Mouse (Mus musculus): ENCODE data around the gene Spns2. TPM values are rescaled to one million over a fixed set of nuclear protein-coding genes. Genes with fewer than 3 reads are reported as not detected.
"Not testable (repeated sequence)": the region's sequence is repeated elsewhere in the genome, so short reads cannot be mapped to it uniquely, and the experiment has no call there.

Spns2 gene
- polyA plus RNA-seq, 1 experiment from 2014 or later: 1.5 TPM

DNA sequence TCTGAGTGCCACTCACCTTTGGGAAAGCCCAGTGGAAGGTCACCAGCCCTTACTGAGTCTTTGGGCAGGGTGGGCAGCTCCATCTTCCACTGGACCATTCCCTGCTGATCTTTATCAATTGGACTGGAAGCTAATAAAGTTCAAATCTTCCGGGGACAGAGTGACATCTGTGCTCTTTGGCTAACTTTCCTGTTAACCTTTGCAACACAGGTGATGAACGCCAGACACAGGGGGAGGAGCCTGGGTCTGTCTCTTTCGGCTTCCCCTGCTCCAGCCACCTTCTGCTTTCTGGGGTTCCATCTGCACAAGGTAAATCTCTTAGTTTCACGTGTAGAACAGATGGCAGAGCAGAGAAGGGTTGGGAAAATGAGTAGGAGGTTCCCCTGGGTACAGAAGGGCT, 51.3 kb downstream of the Spns2 start:
- no peak for DNase-seq (ENCODE audit: low spot score)

DNA sequence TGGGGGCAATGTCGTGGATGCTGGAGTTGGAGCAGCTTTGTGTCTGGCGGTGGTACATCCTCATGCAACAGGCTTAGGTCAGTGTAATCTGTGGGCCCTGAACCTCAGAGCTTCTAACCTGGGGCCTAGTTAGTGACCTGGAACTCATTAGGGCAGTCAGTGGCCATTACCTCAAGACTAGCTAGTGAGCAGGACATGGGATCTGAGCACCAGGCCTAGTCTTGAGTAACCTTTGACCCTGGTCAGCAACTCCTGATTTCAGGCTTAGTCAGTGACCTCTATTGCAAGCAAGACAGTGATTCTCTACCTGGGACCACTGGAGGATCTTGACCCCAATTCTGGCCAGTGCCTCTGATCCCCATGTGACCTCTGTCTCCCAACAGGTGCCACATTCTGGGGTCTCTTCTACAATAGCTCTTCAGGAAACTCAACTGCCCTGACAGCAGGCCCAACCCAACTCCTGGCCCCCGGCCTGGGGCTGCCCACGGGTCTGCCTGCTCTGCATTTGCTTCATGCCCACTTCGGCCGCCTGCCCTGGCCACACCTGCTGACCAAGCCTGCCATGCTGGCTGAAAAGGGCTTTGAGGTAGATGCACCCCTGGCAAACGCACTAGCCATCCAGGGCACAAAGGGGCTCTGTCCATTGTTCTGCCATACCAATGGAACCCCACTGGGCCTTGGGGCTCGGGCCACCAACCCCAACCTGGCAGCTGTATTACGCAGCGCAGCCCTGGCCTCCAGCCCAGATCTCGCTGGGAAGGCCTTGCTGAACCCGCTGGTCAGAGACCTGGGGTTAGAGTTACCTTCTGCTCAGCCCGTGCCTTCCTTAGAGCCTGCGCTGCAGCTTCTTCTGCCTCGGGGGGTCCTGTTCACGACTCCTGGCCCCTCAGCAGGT, 52.7 kb downstream of the Spns2 start:
- no peak for DNase-seq (ENCODE audit: low spot score)

DNA sequence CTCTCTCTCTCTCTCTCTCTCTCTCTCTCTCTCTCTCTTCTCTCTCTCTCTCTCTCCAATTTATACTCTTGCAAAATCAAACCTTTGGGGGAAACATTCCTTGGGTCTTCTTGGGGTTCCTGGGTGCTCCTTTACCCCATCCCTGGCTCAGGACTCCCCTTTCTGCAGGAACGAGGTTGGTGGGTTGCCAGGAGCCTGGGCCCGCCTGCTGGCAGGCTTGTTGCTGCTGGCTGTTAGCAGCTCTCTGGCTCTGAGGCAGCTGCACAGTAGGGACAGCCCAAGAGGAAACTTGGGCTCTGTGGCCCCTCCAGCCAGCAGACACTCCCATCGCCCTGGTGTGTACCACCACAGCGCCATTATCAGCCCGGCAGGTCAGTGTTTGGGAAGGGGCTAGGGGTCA, 53.4 kb downstream of the Spns2 start:
- no peak for DNase-seq (ENCODE audit: low spot score)

DNA sequence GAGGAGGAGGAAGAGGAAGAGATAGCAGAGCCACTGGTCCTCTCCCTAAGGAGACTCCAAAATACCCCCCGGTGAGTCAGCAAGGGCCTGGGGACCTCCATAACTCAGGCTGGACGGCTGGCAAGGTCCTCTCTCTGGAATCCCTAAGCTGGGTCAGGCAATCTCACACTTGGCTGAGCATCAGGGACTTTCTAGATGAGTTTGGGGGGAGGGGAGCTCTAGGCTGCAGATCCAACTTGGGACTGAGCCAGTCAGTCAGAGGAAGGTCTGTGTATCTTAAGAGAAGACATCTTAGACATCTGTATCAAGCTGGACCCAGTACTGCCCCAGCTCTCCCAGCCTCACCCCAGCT, 54.0 kb downstream of the Spns2 start:
- no peak for DNase-seq (ENCODE audit: low spot score)

DNA sequence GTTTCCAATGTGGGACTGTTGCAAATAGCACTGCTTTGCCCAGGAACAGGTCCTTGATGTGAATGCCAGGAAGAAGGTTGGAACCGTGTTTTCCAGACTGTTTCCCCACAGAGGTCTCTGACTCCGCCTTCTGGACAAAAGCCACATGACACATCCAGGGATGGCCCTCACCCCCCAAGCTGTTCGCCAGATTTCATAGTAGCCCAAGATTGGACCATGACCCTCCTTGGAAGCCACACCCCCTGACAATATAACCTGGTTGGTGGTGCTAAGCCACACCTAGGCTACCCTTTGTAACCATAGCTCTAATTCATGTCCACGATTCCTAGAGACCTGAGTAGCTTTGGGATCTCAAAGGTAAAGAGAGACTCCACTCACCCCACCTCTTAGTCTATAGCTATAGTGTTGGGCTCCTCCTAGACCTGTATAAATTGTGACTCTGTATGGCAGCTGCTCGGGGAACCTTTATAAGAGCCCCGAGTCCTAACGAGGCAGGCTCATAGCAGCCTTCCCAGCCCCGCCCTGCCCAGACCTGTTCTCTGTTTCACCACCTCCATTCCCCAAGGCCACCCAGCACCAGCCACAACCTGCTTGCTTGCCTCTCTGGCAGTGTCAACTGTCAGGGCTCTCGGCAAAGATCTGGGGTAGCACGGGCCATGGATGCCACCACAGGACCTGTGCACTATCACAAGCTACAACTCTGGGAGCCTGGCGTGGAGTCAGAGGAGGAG, 54.6 kb downstream of the Spns2 start, which contains the start of gene Ggt6:
Gene Ggt6 (plus strand): TSS at position 564 of the 731 bp plus-strand sequence.
- DNase-seq (ENCODE audit: low spot score): no peak

DNA sequence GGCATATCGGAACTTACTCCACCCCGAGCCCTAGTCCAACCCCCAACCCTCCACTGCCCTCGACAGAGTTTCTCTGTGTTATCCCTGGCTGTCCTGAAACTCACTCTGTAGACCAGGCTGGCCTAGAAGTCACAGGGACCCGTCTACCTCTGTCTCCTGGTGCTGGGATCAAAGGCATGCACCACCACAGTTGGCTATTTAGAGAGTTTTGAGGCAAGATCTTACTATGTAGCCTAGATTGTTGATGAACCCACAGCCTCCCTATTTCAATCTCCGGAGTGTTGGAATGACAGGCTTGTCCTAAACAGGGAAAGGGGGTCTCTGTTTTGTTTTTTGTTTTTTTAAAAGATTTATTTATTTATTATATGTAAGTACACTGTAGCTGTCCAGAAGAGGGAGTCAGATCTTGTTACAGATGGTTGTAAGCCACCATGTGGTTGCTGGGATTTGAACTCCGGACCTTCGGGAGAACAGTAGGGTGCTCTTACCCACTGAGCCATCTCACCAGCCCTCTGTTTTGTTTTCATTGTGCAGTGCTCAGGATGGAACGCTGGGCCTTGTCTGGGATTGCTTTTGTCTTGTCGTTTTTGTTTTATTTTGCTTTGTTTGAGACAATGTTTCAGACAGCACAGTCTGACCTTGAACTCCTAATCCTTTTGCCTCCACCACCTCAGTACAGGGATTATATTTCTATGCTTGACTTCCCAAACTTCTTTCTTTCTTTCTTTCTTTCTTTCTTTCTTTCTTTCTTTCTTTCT, 59.2 kb downstream of the Spns2 start:
- DNase-seq (ENCODE audit: low spot score): not testable (repeated sequence)

DNA sequence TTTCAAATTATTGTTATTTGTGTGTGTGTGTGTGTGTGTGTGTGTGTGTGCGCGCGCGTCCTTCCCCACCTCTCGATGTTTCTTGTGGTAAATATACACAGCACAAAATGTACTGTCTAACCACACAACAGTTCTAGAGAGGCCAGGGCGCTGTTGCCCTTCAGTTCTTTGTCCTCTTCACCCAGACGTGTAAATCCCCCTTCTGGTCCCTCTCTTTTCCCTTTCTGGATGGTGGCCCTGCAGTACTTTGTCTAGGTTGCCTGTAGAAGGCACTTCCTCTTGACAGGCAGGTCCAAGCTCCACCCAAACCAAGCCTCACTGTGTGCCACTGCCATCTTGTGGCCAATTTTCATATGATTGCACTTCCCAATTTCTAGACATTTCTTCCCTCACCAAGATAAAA, 60.4 kb downstream of the Spns2 start:
- DNase-seq (ENCODE audit: low spot score): peak; percentile 81

DNA sequence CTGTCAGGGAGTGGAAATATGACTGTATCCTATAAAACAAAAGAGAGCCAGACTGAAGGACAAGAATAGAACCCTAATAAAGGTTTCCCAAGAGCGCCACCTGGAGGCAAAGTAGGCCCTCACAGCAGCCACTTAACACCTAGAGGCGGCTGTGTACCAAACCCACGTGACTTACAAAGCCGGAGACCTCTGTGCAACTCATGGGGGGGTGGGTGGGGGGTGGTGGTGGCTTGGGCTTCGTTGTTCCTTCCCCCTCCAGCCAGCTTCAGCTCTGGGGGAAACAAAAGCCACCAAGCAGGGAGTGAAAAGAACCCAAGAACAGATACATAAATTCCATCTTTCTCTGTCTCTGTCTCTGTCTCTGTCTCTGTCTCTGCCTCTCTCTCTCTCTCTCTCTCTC, 61.0 kb downstream of the Spns2 start:
- peak; percentile 75 for DNase-seq (ENCODE audit: low spot score)

DNA sequence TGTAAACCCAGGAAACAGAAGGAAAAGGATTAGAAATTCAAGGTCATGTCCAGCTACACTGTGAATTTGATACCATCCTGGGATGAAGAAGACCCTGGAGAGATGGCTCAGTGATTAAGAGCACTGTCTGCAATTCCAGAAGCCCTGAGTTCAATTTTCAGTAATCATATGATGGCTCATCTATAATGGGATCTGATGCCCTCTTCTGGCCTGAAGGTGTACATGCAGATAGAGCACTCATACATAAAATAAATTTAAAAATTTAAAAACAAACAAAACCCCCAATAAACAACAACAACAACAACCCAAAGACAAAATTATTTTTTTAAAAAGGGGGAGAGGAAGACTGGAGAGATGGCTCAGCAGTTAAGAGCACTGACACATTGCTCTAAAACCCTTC, 62.8 kb downstream of the Spns2 start:
- no peak for DNase-seq (ENCODE audit: low spot score)

DNA sequence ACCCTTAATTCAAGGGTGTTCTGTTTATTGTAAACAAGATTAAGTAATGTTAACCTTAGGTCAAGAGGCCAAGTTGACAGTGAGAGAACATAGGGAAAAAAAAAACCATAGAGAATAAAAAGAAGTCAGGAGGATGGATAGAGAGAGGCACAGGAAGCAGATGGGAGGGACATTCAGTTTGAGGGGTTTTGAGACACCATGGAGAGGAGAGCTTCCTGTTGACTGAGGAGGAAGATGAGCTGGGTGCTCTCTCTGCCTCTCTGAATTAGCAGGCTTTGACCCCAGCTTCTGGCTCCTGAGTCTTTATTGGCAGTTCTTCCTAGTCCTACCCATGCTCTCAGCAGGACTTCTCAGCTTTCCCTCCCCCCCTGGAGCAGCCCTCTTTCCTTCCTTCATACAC, 64.5 kb downstream of the Spns2 start:
- no peak for DNase-seq (ENCODE audit: low spot score)

DNA sequence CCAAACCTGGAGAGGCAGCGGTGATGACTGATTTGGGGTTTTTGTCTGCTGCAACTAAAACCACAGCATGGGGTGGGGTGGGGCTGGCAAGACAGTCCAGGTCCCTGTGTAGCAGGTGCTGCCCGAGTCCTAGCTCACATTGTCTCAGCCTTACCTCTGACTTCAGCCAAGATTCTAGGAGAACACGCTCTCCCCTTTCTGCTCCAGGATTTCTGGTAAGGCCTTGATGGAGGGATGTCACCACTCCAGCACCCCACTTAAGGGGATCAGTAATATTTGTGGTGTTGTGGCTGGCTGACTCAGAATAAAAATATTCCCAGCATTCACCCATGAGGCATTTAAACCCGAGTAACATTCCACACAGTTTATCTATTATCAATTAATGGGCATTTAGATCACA, 66.0 kb downstream of the Spns2 start:
- DNase-seq (ENCODE audit: low spot score): no peak

DNA sequence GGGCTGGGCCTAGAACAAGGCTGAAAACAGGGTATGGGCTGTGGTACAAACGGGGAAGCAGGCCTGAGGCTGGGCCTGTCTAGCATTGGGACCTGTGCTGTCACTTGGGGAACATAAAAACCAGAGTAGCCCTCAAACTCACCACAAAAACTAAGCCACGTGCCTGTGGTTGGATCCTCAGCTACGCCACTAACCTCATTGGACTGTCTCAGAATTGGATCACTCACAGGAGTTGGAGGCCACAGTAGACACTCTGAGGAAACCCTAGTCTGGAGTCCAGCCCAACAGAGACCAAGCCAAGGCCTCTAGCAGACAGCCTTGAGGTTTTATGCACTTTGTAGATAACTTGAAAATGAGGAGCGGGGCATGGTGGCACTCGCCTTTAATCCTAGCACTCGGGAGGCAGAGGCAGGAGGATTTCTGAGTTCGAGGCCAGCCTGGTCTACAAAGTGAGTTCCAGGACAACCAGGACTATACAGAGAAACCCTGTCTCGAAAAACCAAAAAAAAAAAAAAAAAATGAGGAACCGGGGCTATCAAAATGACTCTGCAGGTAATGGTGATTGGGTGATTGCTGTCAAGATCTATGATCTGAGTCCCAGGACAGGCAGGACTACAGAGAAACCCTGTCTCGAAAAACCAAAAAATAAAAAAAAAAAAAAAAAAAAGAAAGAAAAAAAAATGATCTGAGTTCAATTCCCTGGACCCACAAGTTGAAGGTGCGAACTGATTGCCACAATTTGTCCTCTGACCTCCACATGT, 68.0 kb downstream of the Spns2 start:
- DNase-seq (ENCODE audit: low spot score): no peak

DNA sequence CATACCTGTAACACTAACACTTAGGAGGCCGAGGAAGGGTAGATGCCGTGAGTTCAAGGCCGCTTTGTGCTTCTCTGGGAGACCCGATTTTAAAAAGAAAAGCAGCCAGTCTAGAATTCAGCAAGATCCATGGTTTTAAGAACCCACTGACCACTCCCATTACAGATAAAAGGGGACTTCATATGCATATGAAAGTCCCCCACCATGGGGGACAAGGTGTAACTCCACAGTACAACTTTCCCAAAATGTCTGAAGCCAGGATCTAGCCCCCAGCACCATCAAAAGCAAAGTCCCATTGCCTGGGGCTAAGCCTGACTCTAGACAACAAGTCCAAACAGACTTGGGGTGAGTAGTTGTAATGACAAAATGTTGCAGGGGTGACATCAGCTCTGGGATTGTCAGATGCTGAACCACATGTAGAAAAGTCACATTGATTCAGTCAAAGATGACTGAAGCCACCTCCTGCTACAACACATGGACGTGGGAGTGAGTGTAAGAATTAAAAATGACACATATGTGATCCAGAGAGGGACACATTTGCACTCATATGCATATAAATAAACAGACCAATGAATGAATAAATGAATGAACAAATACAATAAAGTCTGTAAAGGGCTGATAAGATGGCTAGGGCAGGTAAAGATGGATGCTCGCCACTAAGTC, 69.1 kb downstream of the Spns2 start:
- DNase-seq (ENCODE audit: low spot score): no peak

DNA sequence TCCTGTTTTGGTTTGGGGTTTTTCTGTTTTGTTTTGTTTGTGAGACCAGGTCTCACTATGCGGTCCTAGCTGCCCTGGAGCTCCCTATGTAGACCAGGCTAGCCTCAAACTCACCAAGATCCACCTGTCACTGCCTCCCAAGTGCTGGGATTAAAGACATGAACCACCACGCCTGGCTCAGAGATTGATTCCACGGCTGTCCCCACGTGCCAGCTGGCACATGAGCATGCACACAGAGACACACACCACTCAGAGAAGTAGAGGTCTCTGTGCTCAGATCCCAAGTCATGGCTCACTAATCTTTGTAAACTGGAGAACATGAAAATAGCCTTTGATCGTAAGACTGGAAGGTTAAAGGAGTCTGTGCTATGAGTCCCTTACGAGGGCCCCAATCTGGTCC, 70.7 kb downstream of the Spns2 start:
- no peak for DNase-seq (ENCODE audit: low spot score)

DNA sequence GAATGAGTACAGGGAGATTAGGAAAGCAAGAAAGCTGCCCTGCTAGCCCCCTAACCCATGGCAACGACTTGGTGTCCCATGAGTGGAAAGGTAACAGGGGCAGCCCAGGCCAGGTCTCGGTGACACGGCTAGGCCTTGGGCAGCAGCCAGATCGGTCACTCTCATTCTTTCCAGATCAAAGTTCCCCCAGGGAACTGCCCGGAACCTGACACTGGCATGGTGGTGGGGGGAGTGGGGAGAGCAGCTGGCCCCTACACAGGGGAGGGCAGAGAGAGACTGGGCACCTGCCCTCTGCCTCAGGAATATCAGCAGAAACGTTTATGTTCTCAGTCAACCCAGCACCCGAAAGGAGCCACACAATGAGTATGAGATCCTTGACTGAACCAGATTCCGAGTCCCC, 71.5 kb downstream of the Spns2 start:
- DNase-seq (ENCODE audit: low spot score): no peak

DNA sequence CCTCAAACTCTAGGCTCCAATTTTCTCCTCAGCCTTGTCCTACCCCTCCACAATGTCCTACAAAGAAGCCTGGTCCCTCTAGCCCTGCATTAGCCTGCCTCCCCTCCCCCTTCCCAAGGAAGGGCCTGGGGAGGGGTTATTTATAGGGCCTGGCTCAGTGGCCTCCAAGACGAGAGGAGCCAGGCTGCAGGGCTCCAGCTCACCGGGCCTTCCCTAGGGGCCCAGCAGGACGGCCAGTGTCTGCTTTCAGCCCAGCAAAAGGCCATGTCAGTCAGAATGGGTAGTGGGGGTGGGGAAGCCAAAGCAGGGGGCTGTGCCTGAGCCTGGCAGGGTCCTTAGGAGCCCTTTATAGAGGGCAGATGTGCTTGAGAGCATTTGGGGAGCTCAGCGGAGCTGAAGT, 72.3 kb downstream of the Spns2 start:
- no peak for DNase-seq (ENCODE audit: low spot score)

DNA sequence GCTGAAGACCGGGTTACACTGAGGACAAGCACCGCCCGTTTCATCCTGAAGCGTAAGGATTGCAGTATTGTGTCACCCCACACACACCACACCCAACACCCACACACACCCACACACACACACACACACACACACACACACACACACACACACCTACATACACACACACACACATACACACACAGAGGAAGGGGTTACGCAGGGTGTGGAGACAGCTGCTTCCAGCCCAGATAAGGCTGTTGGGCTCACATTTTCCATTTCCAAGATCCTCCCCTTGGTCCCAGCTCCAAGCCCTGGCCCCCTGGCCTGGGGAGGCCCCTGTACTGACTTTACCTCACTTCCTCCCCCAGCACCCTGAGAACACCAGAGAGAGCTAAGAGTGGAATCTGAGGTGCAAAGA, 73.0 kb downstream of the Spns2 start:
- no peak for DNase-seq (ENCODE audit: low spot score)

DNA sequence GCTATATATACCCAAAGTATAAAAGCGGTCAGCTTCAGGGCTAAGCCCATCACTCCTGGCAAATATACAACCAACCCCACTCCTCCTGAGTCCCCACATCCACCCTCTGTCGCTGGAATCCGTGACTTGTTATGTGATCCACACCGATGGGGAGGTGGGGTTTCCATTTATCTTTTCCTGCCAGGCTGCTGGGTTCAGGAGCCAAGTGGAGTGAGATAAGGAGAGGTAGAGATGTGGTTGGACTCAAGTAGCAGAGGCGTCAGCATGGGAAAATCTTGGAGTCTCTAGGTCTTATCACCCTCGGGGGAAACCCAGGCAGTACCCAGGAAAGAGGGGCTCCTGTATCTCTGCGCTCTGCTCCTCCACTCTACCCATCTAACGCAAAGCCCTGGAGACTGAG, 74.5 kb downstream of the Spns2 start:
- DNase-seq (ENCODE audit: low spot score): no peak

DNA sequence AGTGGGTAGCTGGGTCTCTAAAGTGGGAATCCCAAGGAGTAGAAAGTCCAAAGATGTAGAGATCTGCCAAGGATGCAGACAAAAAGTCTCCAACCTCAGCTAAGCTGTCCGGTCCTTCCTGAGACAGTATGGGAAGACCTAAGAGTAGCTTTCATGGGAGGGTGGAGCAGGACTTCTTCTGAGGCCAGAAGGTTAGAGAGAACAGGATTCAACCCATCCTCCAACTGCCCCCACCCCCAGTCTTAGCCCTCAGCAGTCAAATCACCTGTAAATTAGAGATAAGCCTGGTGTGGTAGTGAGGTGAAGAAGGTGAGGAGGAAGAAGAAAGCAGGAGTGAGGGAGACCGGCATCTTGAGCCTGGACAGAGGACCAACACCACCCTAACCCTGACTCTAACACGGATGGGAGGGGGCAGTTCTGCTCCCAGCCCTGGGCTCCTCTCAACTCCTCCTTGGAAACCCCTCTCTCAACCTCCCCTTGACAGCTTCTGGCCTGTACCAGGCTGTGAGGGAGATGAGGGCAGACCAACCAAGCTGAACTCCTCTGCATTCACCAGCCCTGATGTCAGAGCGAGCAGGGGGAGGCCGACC, 76.0 kb downstream of the Spns2 start:
- no peak for DNase-seq (ENCODE audit: low spot score)

DNA sequence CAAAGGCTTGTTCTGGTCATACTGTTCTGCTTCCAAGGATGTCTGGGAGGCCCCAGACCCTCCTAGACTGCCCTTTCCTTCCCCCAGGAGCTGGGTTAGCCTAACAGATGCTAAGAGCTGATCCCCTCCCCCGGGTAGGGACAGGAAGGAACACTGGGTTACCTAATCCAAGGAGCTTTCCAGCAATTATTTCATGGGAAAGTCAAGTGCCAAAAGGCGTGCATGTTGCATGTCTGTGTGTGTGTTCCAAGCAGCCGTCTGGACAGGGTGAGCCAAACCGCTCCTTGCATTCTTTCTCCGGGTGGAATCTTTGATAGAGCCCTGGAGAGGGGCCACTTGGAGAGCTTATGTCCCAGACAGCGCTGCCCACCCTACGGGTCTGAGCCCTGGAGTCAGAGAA, 76.7 kb downstream of the Spns2 start:
- DNase-seq (ENCODE audit: low spot score): no peak

All from thymus, postnatal 0 days (tissue).